Mouse (Mus musculus): ENCODE results near the gene Pcgf3.

Pcgf3 gene

DNA sequence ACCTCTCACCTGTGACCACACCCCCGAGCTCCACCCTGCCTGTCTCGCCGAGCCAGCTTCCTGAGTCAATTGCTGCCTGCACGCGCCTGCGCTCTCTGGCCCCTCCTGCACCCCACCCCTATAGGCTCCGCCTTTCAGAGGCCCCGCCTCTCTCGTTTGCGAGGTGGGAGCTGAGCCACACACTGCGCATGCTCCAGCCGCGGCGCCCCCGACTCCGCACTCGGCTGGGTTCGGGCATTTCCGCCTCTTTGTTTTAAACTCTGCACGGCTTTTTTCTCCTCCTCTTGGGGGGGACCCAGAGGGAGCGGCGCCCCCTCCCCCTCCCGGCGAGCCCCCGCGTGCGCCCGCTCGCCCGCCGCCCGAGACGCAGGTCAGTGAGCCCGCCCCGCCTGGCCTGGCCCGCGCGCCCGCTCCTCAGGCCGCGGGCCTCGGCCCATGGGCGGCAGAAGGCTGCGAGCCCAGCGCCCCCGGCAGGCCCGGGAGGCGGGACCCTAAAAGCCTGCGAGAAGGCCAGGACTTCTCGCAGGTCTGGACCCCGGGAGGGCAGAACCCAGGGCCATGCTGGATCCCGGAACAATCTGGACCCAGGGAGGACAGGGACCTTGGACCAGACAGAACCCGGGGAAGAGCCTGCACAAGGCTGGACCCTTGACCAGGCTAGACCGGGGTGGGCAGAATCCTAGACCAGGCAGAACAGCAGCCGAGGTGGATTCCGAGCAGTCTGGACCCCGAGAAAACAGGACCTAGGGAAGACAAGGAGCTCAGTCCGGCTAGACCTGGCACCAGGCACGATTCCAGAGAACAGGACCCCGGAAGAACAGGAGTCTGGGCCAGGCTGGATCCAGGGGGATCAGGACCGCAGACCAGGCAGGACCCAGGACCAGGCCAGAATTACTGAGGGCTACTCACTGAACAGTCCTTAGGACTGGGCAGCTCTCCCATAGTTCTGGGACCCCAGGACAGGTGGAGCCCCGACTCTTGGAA, at the start of gene Pcgf3:
Pcgf3 (plus strand) TSS at position 151 of the 984 bp plus-strand sequence.
- DNase-seq = peak; percentile 99

GRCm38 (mm10) chr5:108414711-108415110, 46.3 kb upstream of the Pcgf3 start:
- no peak for DNase-seq

DNA sequence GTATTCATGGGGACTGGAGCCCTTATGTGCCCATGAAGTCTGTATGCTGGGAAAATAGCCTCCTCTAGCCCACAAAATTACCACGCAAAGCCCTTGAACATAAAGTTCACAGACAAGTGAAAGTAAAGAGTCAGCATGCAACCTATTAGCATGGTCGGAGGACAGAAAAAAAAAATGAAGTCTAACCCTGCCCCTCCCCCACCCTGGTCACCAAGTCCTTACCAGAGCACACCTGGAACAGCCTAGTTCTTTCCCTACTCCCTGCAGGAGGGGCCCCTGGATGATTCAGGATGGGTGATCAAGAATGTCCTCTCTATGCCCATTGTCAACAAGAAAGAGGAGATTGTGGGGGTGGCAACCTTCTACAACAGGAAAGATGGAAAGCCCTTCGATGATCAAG, 38.3 kb upstream of the Pcgf3 start:
- DNase-seq = no peak

DNA sequence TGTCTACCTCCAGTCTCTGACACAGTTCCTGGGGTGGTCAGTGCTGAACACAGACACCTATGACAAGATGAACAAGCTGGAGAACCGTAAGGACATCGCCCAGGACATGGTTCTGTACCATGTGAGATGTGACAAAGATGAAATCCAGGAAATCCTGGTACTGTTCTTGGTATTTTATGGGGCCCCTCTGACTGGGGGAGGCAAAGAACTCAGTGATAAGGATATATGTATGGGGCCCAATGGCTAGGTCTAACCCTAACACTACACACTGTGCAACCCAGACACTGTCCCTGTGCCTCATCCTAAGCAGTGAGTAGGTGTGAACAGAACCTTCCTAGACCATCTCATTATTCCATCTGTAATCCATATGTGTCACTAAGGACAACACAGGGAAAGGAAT, 37.6 kb upstream of the Pcgf3 start:
- no peak for DNase-seq

GRCm38 (mm10) chr5:108427186-108427585, 33.8 kb upstream of the Pcgf3 start:
- peak in 1 of 2 experiments; percentile 36 for DNase-seq

- DNase-seq = no peak
These were observed 29.8 kb upstream of the Pcgf3 start for GRCm38 (mm10) chr5:108431196-108431595.

GRCm38 (mm10) chr5:108433804-108434587, 27.0 kb upstream of the Pcgf3 start, which contains the start of gene Atp5k:
Gene Atp5k, minus strand, starts transcription at chr5:108434448.
- DNase-seq = peak; percentile 87 to 95

DNA sequence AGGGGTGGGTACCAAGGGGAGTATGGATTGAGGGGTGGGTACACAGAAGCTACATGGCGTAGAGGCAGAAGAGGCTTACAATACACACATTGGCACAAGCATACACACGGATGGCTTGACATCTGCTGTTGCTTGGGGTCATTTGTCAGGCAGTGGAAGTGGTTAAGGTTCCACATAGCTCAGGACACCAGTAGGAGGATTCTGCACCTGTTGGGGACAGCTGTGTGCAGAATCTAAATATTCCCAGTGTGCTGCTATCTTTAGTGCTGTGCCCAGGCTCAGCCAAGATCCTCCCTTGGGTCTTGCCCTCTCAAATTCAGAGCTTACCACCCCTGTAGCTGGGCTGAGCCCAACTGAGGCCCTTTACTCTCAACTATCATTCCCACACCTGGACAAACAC, 24.9 kb upstream of the Pcgf3 start:
- no peak for DNase-seq

DNA sequence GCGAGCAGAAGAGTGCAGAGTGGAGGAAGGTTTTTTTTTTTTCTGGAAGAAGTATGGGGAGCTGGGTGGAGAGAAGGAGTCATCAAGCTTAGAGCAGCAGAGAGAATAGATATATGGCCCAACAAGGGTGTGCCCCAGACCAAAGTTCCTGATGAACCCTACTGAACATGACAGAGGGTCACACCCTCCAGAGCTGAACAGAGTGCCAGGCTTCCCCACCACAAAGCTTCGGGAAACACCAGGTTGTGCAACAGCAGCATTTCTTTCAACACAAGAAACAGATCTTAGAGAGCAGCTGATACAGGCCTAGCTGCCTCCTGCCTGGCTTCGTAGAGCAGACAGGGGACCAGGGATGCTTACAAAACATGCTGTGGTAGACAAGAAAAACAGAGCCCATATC, 14.1 kb upstream of the Pcgf3 start:
- no peak for DNase-seq

DNA sequence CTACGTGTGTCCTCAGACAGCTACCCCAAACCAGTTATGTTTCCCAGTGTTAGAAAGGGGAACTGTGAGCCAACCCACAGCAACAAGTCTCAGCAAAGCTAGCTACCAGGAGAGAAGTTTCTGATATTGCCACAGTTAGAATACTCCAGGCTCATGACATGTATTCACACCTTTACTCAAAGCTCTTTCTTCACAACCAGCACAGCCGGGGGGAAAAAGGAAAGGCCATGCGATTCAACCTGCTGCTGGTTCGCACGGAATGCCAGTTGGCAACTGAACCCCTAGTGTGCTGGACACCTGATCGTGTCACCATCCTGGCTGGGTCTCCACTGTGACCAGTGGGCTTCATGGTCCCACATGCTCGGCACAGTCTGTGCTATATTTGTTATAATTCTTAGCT, 13.2 kb upstream of the Pcgf3 start:
- DNase-seq = no peak

DNA sequence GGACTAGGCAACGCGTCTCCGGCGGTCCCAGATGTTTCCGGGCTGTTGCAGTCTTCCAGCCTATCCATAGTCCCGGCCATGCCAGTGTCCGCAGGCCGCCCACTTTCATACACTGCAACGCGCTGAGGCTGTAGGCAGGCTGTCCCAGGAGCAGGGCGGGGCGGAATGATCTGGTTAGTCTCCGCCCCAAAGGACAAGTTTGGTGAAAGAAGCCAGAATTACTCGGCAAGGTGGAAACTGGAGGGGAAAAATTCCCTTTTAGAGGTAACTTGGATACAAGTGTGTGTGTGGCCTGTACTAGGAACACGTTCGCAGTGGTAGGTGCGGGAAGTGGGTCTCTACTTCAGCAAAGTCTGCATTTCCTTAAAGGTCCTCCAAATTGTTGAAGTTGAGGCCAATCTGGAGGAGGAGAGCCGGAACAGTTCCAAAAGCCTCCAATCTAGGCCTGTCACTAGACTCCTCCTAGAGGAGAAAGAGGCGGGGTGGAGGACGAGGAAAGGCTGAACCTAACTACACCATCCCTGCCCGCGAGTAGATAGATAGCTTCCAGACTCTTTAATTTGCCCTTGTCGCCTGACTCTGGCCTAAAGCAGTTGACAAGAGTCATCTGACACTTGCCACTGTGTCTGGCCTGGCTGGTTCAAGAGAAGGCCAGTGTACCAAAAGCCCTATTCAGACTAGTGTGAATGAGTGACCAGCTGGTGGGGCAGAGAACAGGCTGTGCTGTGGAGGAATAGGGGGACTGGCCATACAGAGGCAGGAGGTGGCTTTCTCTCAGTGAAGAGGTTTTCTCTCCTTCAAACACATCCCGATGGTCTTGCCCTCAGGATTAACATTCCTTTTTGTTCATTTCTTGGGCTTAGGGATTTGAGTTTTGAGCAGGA, 12.0 kb upstream of the Pcgf3 start, which contains the start of gene Mfsd7a:
Mfsd7a (minus strand) TSS at position 107 of the 884 bp plus-strand sequence.
- no peak for DNase-seq

- DNase-seq = no peak
These were observed 10.0 kb upstream of the Pcgf3 start for GRCm38 (mm10) chr5:108450837-108451540.

DNA sequence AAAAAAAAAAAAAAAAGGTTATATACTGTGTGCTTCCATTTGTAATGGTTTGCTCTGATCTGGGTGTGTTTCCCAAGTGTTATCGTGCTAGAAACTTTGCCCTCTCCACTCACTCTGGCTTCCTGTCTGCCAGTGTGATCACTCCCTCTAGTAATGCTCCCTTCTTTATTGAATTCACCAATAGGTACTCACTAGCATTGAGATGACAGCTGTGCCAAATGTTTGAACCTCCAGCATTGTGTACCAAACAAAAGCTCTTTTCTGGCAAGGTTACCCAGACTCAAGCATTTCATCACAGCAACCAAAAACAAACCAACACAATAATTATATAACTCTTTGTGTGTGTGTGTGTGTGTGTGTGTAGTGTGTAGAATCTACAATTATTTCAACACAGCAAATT, 9.4 kb upstream of the Pcgf3 start:
- DNase-seq = no peak

- no peak for DNase-seq
These were observed 8.6 kb upstream of the Pcgf3 start for GRCm38 (mm10) chr5:108452422-108452821.

DNA sequence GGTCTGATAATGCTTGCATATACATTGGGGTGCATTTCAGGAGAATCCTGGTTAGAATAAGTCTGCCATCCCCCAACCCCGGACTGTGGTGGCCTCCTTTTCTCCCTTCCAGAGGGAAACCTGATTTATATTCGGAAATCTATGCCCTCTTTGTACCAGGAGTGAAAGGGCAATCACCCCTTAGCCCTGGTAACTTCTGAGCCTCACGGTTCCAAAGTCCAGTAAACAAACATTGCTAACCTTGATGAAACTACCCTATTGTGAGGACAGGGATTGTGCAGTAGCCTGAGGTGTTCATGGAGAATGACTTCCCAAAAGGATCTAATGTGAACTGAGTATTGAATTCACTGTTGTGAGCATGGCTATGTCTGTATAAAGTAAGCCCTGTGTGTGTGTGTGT, 6.9 kb upstream of the Pcgf3 start:
- no peak for DNase-seq

DNA sequence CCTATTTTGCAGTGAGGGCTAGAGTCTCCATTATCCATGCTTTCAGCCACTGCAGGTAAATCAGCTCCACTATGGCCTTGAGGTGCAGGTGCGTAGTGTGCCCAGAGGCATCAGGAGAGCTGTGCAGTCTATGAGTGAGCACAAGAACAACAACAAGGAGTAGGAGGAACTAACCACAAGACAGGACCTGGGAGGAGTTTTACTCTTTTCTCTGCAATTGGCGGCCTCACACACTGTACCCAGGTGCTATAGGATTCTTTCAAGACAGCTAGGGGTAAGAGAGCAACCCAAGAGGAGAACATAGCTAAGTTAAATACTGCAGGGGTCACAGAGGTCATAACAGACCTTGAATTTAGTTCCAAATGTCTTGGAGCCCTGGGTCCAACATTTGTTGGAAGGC, 2.3 kb upstream of the Pcgf3 start:
- DNase-seq = no peak

- DNase-seq = no peak
These were observed 571 bp upstream of the Pcgf3 start for GRCm38 (mm10) chr5:108460461-108460860.

- DNase-seq = no peak
These were observed 1.4 kb downstream of the Pcgf3 start for GRCm38 (mm10) chr5:108462446-108462845.

- DNase-seq = no peak
These were observed 4.3 kb downstream of the Pcgf3 start for GRCm38 (mm10) chr5:108465131-108465891.

GRCm38 (mm10) chr5:108466647-108467046, 5.6 kb downstream of the Pcgf3 start:
- DNase-seq = no peak

GRCm38 (mm10) chr5:108469617-108470016, 8.6 kb downstream of the Pcgf3 start:
- DNase-seq = no peak
